Mouse (Mus musculus) gastrocnemius, adult 18-20 months (tissue): ENCODE measurements at regions not wholly inside any gene's neighbourhood (a gene's known extent, or its start where the extent isn't known, plus 50 kb on each side); places are given as distances from the start of the nearest gene placed in this dataset. TPM values are rescaled to one million over a fixed set of nuclear protein-coding genes. Genes with fewer than 3 reads are reported as not detected.
"Not testable (repeated sequence)": the region's sequence is repeated elsewhere in the genome, so short reads cannot be mapped to it uniquely, and the experiment has no call there.

Experiments used
- DNase-seq: peaks from one replicate; pipeline ENCODE4 v3.0.0; 2021; ENCODE audit warnings: low spot score
- microRNA-seq: library from miRNA; unstranded; fragments of <30 nt; microRNA quantifications from one replicate; pipeline ENCODE4 v1.2.0, GENCODE M21; 2021

DNA sequence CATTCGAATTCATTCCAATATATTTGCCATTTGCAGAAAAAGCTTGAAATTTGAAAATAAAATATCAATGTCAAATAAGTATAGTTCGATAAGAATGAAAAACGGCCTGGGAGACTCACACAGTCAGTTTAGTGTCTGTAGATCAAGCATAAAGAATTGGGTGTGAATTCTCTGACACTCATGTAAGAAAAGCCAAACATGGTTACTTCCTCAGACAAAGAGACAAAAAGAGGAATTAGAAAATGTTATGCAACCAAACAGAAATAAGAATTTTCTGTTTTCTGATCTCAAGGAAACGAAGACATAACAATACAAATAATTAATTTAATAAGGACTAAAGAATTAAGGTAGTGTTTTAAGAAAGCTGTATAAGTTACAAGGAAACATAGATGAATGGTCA, 113.7 kb upstream of the Egfr start:
- no peak for DNase-seq

DNA sequence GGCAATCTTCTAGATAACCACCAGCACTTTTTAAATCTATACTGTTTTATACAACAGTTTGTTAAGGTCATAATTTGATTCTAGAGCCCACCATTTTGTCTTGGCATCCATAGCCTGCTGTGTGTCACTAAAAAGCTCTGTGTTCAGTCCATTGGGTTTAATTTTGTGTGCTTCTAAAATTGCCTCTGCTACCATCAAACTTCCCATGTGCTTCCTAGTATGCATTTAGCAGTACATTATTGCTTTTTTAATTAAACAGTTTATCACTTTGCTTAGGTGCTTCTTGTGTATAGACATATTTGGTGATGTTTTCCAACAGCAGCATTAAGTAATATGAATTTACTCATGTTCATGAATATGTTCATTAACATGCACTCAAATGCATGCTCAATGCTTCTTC, 102.4 kb upstream of the Egfr start:
- DNase-seq: no peak

DNA sequence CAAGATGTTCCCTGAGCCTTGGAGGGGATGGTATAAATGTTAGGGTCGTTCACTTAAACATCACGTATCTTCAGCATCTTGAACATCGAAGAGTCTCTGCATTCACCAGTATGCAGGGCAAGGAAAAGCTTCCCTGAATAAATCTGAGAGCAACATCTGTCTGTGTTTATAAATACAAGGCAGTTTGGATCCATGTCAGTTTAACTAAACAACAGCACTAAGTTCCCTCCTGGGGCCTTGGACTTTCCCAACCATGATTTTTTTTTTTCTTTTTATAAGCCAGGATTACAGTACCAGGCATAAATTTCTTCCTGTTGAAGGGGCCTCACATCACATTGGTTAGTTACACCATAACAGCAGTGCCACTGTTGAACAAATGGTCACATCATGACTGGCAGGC, 88.2 kb upstream of the Egfr start:
- DNase-seq: peak; percentile 16

DNA sequence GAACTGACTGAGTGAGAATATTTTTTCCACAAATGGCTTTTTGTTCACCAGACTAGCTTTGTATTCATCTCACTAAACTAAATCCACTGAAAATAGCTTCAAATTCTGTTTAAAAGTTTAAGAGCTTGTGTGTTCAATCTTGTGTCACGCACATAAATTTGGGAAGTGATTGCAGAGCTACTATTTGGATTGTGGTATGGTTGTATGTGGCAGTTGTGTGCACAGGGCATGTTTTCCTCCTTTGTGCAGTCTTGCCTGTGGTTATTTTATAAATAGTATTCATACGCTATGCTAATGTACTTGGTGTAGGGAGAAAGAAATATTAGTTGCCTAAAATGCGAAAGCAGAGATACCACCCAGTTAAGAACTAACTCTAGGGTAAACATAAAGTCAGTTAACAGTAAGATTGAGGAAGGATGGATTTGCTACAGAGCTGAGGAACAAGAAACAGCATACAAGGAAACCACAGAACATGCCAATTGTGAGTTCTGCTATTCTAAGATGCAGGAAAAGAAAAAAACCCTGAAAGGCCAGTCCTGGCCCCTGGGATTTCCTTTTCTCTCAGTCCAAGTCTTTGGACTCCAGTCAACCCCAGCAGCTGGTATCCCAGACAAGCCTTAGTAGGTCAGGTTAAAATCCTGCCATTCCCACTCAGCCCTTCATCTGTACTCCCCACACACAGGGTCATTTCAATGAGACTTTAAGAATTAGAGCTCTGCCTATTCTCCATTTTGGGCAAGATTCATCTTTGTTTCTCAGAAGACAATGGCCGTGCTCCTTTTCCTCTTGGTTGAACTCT, 82.4 kb upstream of the Egfr start:
- DNase-seq: peak; percentile 18

DNA sequence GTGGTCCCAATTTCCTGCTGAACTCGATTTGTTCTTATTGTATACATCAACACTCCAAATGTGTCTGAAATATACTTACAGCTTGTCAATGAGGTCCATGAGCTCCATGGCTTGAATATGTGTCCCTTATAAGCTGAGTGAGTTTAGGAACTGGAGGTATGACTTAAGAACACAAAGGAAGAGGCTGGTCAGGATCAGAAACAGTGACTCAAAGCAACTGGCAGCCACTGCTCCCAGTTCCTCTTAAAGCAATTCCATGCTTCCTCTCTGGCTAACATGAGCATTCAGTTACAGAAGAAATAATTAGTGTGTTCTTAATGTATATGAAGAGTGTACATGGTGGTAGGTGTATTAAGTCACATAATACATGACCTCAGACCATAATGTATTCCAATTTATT, 81.7 kb upstream of the Egfr start:
- DNase-seq: no peak

DNA sequence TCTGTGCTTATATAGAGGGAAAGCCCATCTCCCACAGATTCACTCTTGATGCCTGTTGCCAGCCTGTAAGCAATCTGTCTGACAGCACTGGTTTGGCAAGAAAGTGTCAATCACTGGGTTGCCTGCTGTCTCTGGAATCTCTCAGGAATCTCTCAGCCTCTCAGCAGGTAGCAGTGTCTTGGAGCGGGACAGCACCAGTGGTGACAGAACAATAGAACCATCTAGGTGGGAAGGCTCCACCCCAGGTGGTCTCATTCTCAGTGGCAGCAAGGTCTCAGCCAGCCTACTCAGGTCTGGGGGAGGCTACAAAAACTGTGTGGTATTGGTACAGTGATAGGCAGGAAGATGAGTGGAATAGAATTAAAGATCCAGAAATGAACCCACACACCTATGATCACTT, 76.1 kb upstream of the Egfr start:
- DNase-seq: not testable (repeated sequence)

DNA sequence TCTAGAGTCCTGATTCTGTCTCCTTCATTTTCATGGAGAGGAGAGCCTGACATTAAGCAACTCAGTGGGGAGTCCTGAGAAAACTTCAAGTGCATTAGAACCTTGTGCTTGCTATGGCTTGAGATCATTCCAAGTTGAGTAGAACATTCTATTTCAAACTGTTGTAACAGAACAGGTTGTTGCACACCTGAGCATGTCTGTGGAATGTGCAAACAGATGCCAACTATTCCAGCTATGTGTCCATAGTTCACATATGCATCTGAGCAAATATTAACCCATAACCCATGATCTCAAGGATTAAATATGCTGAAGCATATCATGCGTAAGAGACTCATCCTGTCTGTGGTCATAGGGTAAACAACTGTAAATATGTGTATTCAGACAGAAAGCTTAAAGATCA, 68.5 kb upstream of the Egfr start:
- no peak for DNase-seq

DNA sequence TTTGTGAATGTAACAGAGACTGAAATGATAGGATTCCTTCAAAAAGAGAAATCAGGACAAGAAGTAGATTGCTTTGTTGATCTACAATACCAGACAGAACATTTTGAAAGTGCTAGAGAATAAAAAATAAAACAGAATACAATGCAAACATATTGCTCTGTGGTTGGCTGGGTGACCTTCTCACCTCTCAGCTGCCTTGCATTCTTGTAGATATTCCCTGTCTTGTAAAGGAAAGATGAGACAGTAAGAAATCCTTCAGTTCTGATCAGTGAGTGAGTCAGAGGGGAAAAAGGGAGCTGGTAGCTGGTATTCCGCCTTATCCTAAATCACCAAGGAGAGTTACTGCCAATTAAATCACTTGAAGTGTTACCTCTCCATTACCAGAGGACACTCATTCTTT, 56.4 kb upstream of the Egfr start:
- no peak for DNase-seq

DNA sequence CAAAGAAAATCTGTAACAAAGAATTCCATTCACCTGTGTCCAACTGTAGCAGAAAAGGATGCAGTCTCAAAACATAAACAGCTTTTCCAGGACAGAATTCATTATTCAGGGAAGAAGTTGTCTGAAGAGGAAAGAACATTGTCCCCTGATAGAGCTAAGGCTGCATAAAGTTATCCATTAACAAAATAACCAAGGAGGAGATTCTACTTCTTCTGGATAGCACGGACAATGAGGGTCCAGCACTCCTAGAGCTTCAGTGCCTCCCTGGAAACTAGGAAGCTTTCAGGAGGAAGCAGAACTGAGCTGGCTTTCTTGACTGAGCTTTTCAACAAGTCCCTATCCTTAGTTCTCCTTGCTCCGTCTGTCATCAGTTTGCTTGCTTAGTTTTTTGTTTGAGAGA, 55.2 kb upstream of the Egfr start:
- no peak for DNase-seq

DNA sequence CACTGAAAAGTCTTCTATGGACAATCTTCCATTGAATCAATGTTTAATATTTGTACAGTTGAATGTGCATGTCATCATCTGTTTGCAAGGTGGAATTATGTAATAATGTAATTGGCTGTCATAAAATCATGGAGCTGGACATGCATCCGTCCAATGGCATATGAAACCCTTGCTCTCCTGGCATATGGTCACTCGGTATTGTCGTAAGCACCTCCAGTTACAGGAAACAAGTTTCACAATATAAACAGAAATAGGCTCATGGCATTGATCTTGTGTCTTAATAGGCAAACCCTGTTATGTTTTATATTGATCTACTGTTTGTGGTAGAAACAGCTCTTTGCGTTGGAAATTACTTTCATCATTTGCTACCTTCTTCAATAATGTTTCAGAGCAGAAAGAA, 50.2 kb upstream of the Egfr start:
- DNase-seq: no peak

Small RNA genes lying in the stretch of these regions (microRNA-seq; reads per million reads assigned to microRNA genes)
- gene Gm24714: not detected
